Mouse (Mus musculus): ENCODE results near the gene Hmgxb4. TPM values are rescaled to one million over a fixed set of nuclear protein-coding genes. Genes with fewer than 3 reads are reported as not detected.

Hmgxb4 gene
- polyA plus RNA-seq, 2 experiments = 46.7 to 66.8 TPM

DNA sequence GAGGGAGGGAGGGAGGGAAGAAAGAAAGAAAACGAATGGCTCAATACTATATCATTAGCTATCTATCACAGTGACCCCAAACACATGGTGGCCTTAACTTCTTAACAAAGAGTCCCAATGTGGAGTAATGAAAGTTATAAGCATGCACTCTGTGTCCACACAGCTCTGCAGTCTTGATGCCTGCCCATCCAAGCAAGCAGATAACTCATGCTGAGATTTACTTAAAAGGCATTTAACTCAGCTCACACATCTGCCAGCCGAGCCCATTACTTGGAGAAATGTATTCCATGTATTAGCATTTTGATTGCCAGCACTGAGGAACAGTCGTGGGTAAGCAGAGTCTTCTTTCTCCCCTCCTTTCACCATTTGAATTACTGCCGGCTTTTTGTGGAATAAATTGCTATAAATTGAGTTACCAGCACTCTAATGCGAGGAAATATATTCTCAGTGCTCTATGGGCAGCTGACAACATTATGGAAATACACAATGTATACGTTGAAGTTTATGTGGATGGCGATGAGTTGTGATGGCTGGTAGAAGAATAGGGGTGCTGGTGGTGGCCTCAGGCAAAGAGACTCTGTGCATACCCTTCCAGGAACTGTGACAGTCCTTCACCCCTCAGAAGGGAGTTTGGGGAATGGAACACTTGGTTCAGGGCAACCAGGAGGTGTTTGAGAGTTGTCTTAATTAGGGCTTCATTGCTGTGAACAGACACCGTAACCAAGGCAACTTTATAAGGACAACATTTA is 19.9 kb upstream of the Hmgxb4 start:
- H3K9ac ChIP-seq (ENCODE audit: low read depth, low read length, severe bottlenecking) = no peak overlapping the region
- ATAC-seq (ENCODE audit: low FRiP score, low read depth) = no peak
- H3K4me1 ChIP-seq (ENCODE audit: control insufficient read depth, insufficient read depth, low read length) = no peaks in the 10 kb centered on the region
- TF ChIP-seq POLR2A (IDR thresholded peaks at IDR 0.05; ENCODE audit: borderline replicate concordance, extremely low read depth, insufficient read depth, insufficient read length) = no peak
- H3K9me3 ChIP-seq (ENCODE audit: control insufficient read depth, low read length) = no peaks in the 10 kb centered on the region
- H3K27ac ChIP-seq (replicated peaks; ENCODE audit: low read depth, low read length) = no peak overlapping the region
- H3K36me3 ChIP-seq (ENCODE audit: control insufficient read depth, insufficient read depth, low read length) = no peaks in the 10 kb centered on the region
- DNase-seq (ENCODE audit: low spot score) = no peak
- no peak overlapping the region for H3K4me3 ChIP-seq (replicated peaks; ENCODE audit: low read length)
- WGBS = 82% methylated on average over 8 of the region's 8 CpGs
- H3K27me3 ChIP-seq (ENCODE audit: control insufficient read depth, insufficient read depth, low read length) = no peaks in the 10 kb centered on the region
- no peak overlapping the region for H3K4me2 ChIP-seq (replicated peaks; ENCODE audit: low read depth, low read length, severe bottlenecking)

GRCm38 (mm10) chr8:74973904-74974303 is 19.3 kb upstream of the Hmgxb4 start:
- Histone ChIP-seq H3K4me2 (replicated peaks; ENCODE audit: low read depth, low read length, severe bottlenecking) (no peak overlapping the region), H3K9me3 (ENCODE audit: control insufficient read depth, low read length) (no peaks in the 10 kb centered on the region), H3K27me3 (ENCODE audit: control insufficient read depth, insufficient read depth, low read length) (no peaks in the 10 kb centered on the region), H3K27ac (replicated peaks; ENCODE audit: low read depth, low read length) (no peak overlapping the region), H3K4me3 (replicated peaks; ENCODE audit: low read length) (no peak overlapping the region), H3K36me3 (ENCODE audit: control insufficient read depth, insufficient read depth, low read length) (no peaks in the 10 kb centered on the region), H3K4me1 (ENCODE audit: control insufficient read depth, insufficient read depth, low read length) (no peaks in the 10 kb centered on the region), H3K9ac (ENCODE audit: low read depth, low read length, severe bottlenecking) (no peak overlapping the region)
- 94% methylated on average over 2 of the region's 2 CpGs for WGBS
- no peak for ATAC-seq (ENCODE audit: low FRiP score, low read depth)
- no peak for DNase-seq (ENCODE audit: low spot score)
- TF ChIP-seq POLR2A (IDR thresholded peaks at IDR 0.05; ENCODE audit: borderline replicate concordance, extremely low read depth, insufficient read depth, insufficient read length) = no peak

- Histone ChIP-seq H3K27ac (replicated peaks; ENCODE audit: low read depth, low read length) (no peak overlapping the region), H3K9me3 (ENCODE audit: control insufficient read depth, low read length) (no peaks in the 10 kb centered on the region), H3K9ac (ENCODE audit: low read depth, low read length, severe bottlenecking) (no peak overlapping the region), H3K4me2 (replicated peaks; ENCODE audit: low read depth, low read length, severe bottlenecking) (no peak overlapping the region), H3K27me3 (ENCODE audit: control insufficient read depth, insufficient read depth, low read length) (no peaks in the 10 kb centered on the region), H3K36me3 (ENCODE audit: control insufficient read depth, insufficient read depth, low read length) (no peaks in the 10 kb centered on the region), H3K4me3 (replicated peaks; ENCODE audit: low read length) (no peak overlapping the region), H3K4me1 (ENCODE audit: control insufficient read depth, insufficient read depth, low read length) (no peaks in the 10 kb centered on the region)
- no peak for ATAC-seq (ENCODE audit: low FRiP score, low read depth)
- TF ChIP-seq POLR2A (IDR thresholded peaks at IDR 0.05; ENCODE audit: borderline replicate concordance, extremely low read depth, insufficient read depth, insufficient read length) = no peak
- 70% methylated on average over 1 of the region's 1 CpGs for WGBS
- DNase-seq (ENCODE audit: low spot score) = peak; percentile 40
Observed at GRCm38 (mm10) chr8:74977427-74977826, 15.7 kb upstream of the Hmgxb4 start.

DNA sequence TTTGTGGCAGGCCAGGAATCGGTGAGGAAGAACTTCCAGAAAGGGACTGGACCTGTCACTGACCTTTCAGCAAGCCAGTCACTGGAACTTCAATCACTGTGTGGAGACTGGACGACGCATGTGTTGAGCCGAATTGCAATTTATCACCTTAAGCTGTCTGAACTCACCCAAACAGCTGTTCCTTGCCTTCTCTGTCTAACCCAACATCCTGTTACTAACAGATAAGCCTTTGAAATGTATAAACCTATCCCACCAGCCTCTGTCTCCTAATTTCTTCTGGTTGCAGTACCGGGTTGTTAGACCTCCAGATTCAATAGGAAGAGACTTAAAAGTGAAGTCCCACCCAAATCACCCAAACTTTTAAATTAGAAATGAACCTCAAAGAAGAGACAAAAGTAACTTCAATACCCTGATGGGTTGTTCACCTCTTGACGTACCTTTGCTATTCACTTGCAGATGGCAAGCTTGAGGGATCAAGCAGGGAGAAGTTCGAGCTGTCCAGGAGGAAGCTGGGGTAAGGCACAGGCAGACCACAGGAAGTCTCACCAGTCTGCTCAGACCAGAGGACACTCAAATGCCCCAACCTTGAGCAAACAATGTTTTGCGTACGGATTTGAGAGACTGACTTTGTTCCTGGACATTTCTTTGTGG is 13.0 kb upstream of the Hmgxb4 start:
- no peak overlapping the region for H3K27ac ChIP-seq (replicated peaks; ENCODE audit: low read depth, low read length)
- H3K27me3 ChIP-seq (ENCODE audit: control insufficient read depth, insufficient read depth, low read length) = no peaks in the 10 kb centered on the region
- 47% methylated on average over 9 of the region's 9 CpGs for WGBS
- no peak for TF ChIP-seq POLR2A (IDR thresholded peaks at IDR 0.05; ENCODE audit: borderline replicate concordance, extremely low read depth, insufficient read depth, insufficient read length)
- ATAC-seq (ENCODE audit: low FRiP score, low read depth) = no peak
- no peaks in the 10 kb centered on the region for H3K9me3 ChIP-seq (ENCODE audit: control insufficient read depth, low read length)
- H3K4me1 ChIP-seq (ENCODE audit: control insufficient read depth, insufficient read depth, low read length) = no peaks in the 10 kb centered on the region
- no peak overlapping the region for H3K4me3 ChIP-seq (replicated peaks; ENCODE audit: low read length)
- H3K4me2 ChIP-seq (replicated peaks; ENCODE audit: low read depth, low read length, severe bottlenecking) = no peak overlapping the region
- no peak for DNase-seq (ENCODE audit: low spot score)
- H3K36me3 ChIP-seq (ENCODE audit: control insufficient read depth, insufficient read depth, low read length) = no peaks in the 10 kb centered on the region
- no peak overlapping the region for H3K9ac ChIP-seq (ENCODE audit: low read depth, low read length, severe bottlenecking)

GRCm38 (mm10) chr8:74980711-74981062 is 12.5 kb upstream of the Hmgxb4 start:
- Histone ChIP-seq H3K27me3 (ENCODE audit: control insufficient read depth, insufficient read depth, low read length) (no peaks in the 10 kb centered on the region), H3K4me1 (ENCODE audit: control insufficient read depth, insufficient read depth, low read length) (no peaks in the 10 kb centered on the region), H3K4me2 (replicated peaks; ENCODE audit: low read depth, low read length, severe bottlenecking) (no peak overlapping the region), H3K9me3 (ENCODE audit: control insufficient read depth, low read length) (no peaks in the 10 kb centered on the region), H3K36me3 (ENCODE audit: control insufficient read depth, insufficient read depth, low read length) (no peaks in the 10 kb centered on the region), H3K4me3 (replicated peaks; ENCODE audit: low read length) (no peak overlapping the region), H3K27ac (replicated peaks; ENCODE audit: low read depth, low read length) (no peak overlapping the region), H3K9ac (ENCODE audit: low read depth, low read length, severe bottlenecking) (no peak overlapping the region)
- WGBS = 3% methylated on average over 5 of the region's 5 CpGs
- TF ChIP-seq POLR2A (IDR thresholded peaks at IDR 0.05; ENCODE audit: borderline replicate concordance, extremely low read depth, insufficient read depth, insufficient read length) = no peak
- ATAC-seq (ENCODE audit: low FRiP score, low read depth) (no peak), DNase-seq (ENCODE audit: low spot score) (peak; percentile 84)
